Mouse (Mus musculus): ENCODE results near the gene Ccnjl.

Gene Ccnjl

GRCm38 (mm10) chr11:43528078-43528682, 404 bp upstream of the Ccnjl start:
- 2% methylated on average over 25 of the region's 25 CpGs for WGBS

DNA sequence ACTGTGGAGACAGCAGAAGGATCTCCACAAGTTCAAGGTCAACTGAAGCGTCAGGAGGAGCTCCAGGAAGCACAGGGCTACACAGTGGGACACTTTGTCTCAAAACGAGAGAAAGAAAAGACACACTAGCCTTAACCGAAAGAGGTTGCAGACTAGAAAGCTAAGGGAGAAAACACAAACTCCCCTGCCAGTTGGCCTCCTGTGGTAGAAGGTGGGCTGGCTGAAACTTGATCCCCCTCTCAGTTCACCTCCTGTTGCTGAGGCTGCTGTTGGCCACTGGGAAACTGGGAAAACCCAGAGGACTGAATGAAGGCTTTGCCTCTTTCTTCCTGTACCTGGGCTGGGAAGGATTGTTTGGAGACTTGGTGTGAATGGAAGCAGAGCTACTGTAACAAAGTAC, 1.5 kb downstream of the Ccnjl start:
- WGBS, result 76% methylated on average over 3 of the region's 3 CpGs

DNA sequence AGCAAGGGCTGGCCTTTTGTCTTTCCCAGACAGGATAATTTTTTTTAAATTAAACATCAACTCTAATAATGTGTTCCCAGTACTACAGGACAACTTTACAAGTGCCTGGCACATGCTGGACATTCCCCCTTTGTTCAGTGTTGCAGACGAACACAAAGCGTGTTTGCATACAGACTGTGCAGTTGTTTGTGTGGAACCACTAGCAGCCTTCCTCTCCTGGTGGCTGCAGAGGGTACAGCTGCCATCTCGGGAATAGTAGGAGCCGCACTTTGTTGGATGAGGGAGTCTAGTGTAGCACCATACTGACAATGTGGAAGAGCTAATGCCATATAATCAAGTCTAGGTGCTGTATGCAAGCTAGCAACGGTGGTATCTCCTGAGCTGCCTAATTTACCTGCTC, 3.0 kb downstream of the Ccnjl start:
- 71% methylated on average over 5 of the region's 5 CpGs for WGBS

DNA sequence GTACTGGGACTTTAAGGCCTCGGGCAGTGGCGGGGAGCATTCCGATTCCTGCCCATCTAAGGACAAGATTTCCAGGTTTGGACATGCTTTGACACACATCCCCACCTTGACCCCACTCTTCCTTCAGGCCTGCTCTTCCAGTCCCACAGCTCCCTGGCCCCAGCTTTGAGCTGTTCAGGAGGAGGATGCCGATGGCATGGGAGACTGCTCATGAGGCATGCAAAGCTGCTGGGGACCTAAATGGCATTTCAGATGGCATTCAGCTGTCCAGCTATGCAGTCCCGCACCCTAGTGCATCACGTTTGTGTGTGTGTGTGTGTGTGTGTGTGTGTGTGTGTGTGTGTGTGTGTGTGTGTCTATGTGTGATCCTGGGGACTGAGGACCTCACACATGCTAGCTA, 8.5 kb downstream of the Ccnjl start:
- 91% methylated on average over 6 of the region's 6 CpGs for WGBS

DNA sequence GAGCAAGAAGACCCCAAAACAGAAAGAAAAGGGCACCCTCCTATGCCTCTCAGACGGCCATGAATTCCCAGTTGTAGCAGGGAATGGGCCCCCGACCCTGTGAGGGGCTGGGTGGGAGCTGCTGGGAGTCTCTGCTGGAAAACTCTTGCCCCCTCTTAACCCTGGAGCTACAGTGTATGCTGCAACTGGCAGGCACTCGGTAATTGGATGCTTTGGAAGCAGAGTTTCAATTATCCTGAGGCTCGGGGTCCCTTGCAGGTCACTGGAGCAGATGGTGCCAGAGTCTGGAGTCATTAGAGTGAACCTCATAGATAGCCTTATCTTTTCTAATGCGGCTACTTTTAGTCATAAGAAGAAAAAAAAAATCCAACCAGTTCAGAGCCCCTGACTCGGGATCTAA, 11.3 kb downstream of the Ccnjl start:
- 76% methylated on average over 6 of the region's 6 CpGs for WGBS

- WGBS, result 91% methylated on average over 15 of the region's 15 CpGs
These were observed 15.3 kb downstream of the Ccnjl start for GRCm38 (mm10) chr11:43543711-43544466.

DNA sequence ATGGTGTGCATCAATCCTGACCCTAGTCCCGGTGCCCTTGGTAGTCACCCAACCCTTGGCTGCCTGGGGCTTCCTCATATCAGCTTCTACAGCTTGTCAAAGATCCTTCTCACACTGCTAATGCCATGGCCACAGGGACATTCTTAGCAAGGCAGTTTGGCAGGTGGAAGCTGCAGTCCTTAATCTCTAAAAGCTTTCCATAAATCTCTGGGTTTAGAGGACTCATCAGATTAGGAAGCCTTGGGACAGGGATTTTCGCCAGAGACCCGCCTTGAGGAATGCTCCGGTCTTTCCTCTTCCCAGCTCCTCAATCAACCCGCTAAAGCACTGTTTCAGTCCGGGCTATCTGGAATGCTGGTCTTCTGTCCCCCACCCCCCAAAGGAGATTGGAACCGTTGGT, 16.2 kb downstream of the Ccnjl start:
- WGBS, result 93% methylated on average over 7 of the region's 7 CpGs

DNA sequence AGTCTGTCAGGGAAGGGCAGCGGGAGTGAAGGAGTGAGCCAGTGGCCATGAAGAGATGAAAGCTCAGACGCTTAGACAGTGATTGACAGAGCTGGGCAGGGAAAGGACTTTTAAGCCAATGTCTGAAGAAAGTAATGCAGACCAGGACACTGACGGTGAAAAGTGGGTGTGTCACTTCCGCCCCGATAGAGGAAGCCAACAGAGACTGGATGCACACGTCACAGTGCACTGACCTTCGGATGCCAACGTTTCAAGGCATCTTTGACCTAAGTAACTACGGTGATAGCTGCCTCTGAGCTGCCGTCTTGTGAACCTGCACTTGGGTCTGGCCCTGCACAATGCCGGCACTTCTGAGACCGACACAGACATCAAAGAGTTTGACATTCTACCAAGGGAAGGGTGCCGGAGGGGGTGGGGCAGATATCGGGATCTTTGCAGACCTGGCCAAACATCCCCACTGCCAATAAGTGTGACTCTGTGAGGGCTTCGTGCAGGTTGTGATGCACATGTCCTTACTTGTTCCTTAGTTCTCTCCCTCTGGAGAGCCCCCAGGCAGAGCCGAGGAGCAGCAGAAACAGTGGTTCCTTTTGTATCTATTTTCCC, 17.4 kb downstream of the Ccnjl start:
- WGBS, result 53% methylated on average over 16 of the region's 16 CpGs

- 76% methylated on average over 4 of the region's 4 CpGs for WGBS
These were observed 18.1 kb downstream of the Ccnjl start for GRCm38 (mm10) chr11:43546678-43547077.

DNA sequence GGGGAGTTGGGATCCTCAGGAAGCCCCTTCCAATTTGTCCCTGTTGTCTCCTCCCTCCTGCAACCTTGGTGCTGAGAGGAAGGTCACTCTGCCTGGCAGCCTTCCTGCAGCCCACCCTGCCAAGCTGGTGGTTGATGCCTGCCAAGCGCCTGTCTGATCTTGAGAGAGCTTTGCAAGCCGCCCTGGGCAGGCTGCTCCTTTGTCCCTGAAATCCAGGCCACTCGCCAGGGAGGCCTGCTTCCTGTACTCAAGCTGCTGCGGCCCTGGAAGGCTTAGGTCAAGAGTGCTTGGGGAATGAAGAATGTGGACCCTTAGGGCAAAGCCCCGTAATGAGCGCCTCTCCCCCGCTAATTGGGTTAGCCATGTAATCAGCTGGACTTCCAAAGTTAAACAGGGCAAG, 19.6 kb downstream of the Ccnjl start:
- WGBS, result 65% methylated on average over 7 of the region's 7 CpGs

- 61% methylated on average over 12 of the region's 12 CpGs for WGBS
These were observed 20.3 kb downstream of the Ccnjl start for GRCm38 (mm10) chr11:43548657-43549435.

GRCm38 (mm10) chr11:43549701-43550100, 21.1 kb downstream of the Ccnjl start:
- 54% methylated on average over 11 of the region's 11 CpGs for WGBS

GRCm38 (mm10) chr11:43551756-43552155, 23.2 kb downstream of the Ccnjl start:
- 86% methylated on average over 3 of the region's 3 CpGs for WGBS

DNA sequence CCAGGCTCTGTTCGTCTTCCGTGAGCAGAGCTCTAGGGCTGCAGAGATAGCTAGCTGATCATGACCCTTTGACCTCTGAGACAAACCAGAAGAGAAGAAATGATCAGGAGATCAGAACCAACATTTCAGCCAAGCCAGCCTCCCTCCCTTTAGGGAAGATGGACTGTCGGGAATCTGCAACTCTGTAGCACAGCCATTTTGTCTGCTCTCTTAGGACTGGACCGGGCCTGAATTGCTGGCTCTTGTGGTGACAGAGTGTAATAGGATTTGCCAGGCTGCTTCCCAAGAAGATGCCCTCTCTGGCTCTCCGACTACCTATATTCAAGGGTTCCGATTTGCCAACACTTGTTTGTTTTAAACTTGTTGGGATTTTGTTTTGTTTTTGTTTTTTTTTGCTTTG, 24.1 kb downstream of the Ccnjl start:
- 92% methylated on average over 6 of the region's 6 CpGs for WGBS

DNA sequence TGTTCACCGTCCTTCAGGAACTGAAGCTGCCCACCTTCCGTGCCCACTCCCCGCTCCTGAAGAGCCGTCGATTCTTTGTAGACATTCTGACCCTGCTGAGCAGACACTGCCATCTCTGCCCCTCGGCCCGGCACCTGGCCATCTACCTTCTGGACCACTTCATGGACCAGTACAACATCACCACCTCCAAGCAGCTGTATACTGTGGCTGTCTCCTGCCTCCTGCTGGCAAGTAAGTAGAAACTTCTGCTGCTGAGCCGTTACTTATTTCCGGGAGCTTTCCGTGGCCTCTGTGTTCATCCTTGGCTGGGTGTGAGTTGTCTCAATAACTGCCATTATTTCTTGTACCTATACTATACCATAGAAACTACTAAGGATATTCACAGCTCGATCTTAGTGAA, 28.0 kb downstream of the Ccnjl start:
- 89% methylated on average over 11 of the region's 11 CpGs for WGBS

GRCm38 (mm10) chr11:43559515-43560292, 31.1 kb downstream of the Ccnjl start:
- 34% methylated on average over 5 of the region's 6 CpGs for WGBS

DNA sequence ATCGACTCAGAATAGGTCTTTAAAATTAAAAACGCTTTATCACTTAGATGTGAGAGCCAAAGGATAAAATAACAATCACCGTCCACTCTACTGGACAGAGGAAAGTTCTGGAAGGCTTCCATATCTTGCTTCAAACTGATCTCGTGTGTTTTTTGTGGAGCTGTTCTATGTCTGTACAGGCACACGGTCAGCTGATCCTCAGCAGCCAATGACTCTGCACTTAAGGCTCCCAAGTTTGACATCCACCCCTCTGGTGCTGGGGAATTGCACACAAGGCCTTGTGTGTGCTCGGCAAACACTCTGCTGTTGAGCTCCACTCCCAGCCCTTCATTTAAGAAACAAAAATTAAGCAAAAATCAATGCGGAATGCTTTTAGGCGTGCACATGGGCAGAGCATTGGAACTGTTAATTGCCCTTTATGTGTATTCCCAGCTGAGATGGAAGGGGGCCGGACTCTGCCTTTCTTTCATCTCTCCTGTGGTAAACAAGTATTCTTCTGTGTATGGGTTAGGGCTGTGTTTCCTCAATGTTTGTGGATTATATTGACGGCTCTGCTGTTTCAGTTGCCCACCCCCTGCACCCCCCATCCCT, 35.2 kb downstream of the Ccnjl start:
- WGBS, result 57% methylated on average over 10 of the region's 10 CpGs

- 83% methylated on average over 2 of the region's 2 CpGs for WGBS
These were observed 36.8 kb downstream of the Ccnjl start for GRCm38 (mm10) chr11:43565414-43565813.

DNA sequence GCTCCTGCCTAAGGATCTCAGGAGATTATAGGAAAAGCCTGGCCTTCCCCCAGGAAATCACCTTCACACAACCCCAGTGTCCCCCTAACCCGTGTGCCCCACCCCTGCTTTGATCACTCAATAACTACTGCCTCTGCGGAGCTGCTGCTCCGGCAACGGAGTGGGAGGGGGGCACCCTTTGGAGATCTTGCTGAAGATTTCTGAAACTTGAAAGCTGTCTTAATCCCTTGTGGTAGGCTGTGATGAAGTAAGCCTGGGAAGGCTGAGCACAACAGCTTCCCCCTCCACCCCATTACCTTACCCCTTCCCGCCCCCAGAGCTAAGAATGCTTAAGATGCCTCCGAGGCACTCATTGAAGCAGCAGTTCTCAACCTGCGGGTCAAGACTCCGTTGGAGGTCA, 37.3 kb downstream of the Ccnjl start:
- 48% methylated on average over 8 of the region's 8 CpGs for WGBS

DNA sequence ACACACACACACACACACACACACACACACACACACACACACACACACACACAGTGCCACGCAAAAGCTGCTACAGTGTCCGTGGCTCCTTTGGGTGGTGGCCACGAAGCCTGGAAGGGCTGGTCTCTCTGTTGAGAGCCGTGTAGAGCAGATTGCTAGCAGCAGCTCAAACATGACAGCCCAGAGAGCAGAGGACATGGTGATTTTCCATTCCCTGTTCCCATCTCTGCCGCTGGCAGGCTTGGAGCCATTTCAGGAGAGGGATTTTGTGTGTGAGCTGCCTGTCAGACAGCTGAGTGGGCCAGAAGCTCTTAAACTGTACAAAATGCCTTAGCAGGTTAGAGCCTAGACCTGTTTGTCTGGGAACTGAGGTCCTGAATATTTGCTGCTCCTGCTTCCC, 38.1 kb downstream of the Ccnjl start:
- WGBS, result 53% methylated on average over 5 of the region's 5 CpGs

- WGBS, result 65% methylated on average over 5 of the region's 5 CpGs
These were observed 39.7 kb downstream of the Ccnjl start for GRCm38 (mm10) chr11:43568263-43568662.

Data from cerebral cortex, adult 2 months (tissue).